Mouse (Mus musculus) megakaryocyte-erythroid progenitor cell, adult 5-6 weeks (primary cell): Measurements from ENCODE around the gene Scrn3. TPM values are rescaled to one million over a fixed set of nuclear protein-coding genes. Genes with fewer than 3 reads are reported as not detected.
A peak's percentile ranks its signal among the peaks of the same experiment; 100 is the strongest.

Experiments used
- ATAC-seq: replicated peaks from 2 replicates; pipeline ENCODE4 v1.8.0; 2016; ENCODE audit warnings: mild to moderate bottlenecking, inconsistent platforms; ENCODE audit not compliant: severe bottlenecking, poor library complexity, low FRiP score, low TSS enrichment
- total RNA-seq, 2 experiments: library from RNA; stranded (forward) in 1 of 2; stranded (reverse) in 1 of 2; fragments of 200-1000, 215-1000 nt in 1 of 2; fragments of >200 nt in 1 of 2; fragmentation: Nextera tagmentation in 1 of 2; gene quantifications; 2 replicates each; pipeline ENCODE4 v1.2.3; 2014 to 2017

The Scrn3 gene
- total RNA-seq, 2 experiments from 2014 or later = 38.3 to 79.7 TPM

DNA sequence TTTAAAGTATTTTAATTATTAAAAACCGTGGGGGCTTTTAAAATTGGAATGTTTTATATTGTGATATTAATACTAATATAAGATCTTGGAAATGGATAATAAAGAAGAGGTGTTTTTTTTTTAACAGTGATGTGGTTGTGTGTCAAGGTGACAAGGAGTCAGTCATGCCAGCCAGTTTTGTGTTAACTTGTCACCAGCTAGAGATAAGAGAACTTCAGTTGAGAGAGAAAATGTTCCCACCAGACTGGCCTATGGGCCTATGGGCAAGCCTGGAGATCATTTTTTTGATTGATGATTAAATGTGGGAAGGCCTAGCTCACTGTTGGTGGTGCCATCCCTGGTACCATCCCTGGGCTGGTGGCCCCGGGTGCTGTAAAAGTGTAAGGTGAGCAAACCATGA is 48.1 kb downstream of the Scrn3 start:
- peak; percentile 23; the same call in 1 of the 2 replicates for ATAC-seq

DNA sequence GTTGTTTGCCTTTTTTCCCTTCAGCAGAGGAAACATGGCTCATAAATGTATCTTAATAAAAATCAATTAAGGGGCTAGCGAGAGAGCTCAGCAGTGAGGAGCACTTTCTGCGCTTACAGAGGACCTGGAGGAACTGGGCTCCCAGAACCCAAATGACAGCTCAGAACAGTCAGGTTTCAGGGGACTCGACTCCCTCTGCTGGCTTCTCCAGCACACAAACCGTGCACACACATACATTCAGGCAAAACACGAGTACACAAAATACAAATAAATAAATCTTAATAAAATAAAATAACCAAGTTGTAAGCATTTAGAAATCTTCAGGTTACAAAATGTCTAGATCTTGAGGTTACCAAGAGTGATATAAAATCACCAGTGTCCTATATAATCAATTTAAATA is 51.0 kb downstream of the Scrn3 start:
- no peak for ATAC-seq

DNA sequence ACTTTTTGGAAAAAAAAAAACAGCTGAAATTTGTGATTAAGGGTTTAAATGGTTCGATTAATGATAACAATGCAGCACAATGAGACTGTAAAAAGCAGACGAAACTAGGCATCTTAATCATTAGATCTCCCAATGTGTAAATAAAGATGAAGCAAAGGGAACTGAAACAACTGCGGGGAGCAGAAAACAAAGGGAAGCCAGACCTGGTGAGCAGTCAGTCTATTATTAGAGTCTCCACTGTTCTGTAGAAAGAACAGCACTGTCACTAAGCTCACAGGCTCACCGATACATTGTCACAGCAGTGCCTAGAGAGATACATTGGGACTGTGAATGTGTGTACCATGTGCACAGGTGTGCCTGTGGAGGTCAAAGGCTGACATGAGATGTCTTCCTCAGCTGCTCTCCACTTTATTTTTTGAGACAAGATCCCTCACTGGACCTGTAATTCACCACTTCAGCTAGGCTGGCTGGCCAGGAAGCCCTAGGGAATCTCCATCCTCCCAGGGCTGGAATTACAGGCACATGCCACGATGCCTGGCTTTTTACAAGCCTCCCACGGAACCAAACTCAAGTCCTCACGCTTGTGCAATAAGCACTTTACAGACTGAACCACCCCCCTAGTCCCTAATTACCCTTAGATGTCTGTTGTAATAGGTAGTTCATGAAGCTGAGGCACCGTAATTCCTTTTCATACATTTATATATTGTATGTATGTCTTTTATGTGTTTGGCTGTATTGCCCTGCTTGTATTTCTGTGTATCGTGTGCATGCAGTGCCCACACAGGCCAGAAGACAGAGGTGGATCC is 59.3 kb downstream of the Scrn3 start:
- no peak for ATAC-seq

DNA sequence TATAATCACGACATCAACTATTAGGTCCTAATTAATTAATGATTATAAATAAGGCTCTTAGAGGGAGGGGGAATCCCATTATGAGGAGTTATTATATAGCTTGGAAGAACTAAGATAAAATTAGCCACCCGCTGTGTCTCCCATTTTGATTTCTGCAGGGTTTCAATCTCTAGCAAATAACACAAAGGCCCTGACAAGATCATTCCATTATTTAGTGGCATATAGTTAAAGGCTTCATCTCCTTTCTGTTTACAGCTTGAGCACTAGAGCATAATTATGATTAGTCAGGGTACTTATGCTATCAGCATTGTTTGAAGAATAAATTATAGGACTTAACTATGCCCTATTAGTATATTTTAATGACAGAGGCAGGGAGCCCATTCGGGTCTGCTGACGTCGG is 65.9 kb downstream of the Scrn3 start:
- ATAC-seq = no peak

DNA sequence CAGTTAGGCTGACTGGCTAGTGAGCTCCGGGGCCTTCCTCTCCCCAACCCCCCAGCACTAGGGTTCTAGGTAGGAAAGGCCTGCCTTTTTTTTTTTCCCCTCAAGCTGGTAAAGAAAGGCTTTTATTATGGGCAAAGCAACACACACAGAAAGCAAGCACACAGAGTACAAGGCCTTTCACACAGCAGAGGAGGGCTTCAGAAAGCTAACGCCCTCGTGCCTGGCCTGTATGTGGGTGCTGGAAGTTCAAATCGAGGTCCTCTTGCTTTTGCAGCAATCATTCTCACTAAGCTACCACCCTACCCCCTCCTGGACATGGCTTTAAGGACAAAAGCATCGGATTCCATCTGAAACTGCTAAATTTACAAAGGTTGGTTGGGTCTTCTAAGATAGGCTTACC is 67.3 kb downstream of the Scrn3 start:
- no peak for ATAC-seq

DNA sequence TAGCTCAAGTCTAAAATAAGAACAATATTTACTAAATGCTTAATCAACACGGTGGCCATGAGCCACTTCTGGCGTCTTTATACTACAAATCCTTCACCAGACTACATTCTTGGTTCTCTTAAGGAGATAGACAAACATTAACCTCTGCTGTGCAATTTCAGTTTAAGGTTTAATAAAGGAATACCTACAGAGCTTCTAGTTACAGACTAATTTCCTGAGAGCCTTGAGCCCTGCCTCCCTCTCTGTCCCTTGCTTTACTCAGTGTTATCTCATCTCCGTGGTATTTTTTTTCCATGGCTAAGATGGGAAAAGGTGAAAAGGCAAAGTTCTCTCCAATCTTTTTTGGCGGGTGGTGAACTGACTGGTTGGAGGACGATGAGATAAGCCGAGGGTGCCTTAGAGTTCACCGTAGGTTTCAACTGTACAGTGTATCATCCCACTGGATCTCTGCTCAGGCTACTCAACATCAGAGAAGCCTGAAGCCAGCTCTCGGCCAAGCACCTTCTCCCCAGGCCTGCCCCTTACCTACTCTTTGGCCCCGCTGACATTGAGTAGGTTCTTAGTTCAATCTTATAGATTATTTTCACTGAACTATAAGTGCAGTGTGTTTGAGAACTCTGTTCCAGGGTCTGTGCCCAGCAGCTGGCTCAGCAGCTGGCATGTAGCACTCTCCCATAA is 68.0 kb downstream of the Scrn3 start:
- no peak for ATAC-seq

DNA sequence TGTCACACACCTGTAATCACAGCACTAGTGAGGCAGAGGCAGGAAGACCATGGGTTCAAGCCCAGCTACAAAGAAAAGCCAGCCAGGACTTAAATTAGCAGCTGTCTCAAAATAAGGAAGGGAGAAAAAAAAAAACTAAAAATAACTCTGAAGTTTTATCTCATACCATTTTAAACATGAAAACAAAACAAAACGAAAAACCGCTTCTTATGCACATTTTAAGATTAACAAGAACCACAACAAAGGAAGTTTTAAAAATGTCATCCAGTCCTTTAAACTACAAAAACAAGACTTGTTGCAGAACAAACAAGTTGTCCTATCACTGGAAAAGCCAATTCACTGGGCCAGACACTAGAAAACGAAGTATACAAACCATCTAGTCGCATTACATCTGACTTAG is 72.8 kb downstream of the Scrn3 start:
- ATAC-seq = no peak

DNA sequence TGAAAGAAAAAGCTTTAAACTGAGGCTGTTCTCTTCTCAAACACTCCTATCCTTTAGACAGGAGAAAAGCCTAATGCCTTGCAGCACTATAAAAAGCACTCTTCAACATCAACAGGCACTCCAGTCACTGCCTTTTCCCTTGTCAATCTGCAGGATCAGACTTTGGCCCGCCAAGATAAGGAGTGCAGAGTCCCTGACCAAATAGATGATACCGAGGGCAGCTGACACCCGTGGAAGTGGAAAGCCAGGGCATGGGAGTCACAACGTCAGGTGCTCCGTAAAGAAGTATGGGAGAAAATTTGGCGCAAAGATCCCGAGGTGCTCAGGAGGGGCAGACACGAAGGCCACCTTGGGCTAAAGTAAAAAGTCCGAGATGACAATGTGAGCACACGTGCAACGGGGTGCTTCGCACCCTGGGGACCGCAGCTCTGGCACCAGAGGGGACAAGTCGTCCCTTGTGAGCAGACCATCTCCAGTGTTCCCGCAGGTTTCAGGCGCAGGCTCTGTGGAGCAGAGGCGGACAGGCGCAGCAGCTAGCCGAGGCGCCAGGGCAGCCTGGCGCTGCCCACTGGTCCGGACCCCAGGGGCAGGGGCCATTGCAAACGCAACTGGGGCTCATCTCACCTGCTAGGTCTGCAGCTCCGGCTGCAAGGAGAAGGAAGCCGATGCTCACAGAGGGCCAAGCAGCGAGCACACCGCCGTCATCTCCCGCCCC is 73.4 kb downstream of the Scrn3 start:
- peak; percentile 39 for ATAC-seq

DNA sequence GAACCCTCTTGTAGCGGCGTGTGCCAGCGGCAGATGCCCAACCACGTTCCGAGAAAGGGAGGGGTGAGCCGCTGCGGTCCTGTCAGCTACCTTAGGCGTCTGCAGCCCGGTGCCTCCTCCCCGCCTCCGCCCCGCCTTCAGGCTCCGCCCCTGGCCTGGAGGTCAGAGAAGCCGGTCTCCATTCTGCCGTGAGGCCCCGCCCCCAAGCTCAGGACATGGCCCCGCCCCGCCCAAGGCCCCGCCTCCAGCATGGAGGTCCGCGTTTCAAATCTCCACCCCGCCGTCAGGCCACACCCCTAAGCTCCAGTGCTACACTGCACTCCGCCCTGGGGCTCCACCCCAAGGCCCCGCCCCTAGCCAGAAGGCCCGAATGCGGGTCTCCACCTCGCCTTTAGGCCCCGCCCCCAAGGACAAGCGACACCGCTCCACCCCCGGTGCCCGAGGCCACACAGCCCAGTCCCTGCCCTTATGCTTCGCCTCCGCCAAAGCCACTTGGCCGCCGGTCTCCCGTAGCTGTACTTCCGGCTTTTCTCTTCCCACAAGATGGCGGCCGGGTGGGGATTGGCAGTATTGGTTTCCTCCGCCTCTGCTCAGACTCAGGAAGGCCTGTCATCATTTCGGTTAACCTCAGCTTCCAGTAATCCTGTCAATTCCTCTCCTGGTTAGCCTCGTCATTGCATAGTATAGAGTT is 74.1 kb downstream of the Scrn3 start, which contains the start of gene Gpr155:
TSS of gene Gpr155 (minus strand) at position 217 of the 691 bp plus-strand sequence.
- peak; percentile 96 for ATAC-seq

Other genes starting within 250 kb of the Scrn3 start
- 97.4 and 126 TPM in 2 replicates for gene Ola1, start 93.7 kb upstream of the Scrn3 start, total RNA-seq (2014; fragmentation: Nextera tagmentation)
- 149 and 159 TPM in 2 replicates for gene Ola1, start 93.7 kb upstream of the Scrn3 start, total RNA-seq (2017)
- gene Sp9, start 40.7 kb upstream of the Scrn3 start, total RNA-seq (2014; fragmentation: Nextera tagmentation) = not detected in 2 replicates
- 0.47 TPM in 1 of 2 replicates, not detected in the other for gene Sp9, start 40.7 kb upstream of the Scrn3 start, total RNA-seq (2017)
- gene Cir1, start 100 bp downstream of the Scrn3 start, total RNA-seq (2014; fragmentation: Nextera tagmentation) = 20.2 and 28.4 TPM in 2 replicates
- gene Cir1, start 100 bp downstream of the Scrn3 start, total RNA-seq (2017) = 28.3 and 36.9 TPM in 2 replicates
- gene Gpr155, start 74.0 kb downstream of the Scrn3 start, total RNA-seq (2014; fragmentation: Nextera tagmentation) = 4.7 and 8.0 TPM in 2 replicates
- 4.5 and 7.8 TPM in 2 replicates for gene Gpr155, start 74.0 kb downstream of the Scrn3 start, total RNA-seq (2017)
- gene Wipf1, start 217.1 kb downstream of the Scrn3 start, total RNA-seq (2014; fragmentation: Nextera tagmentation) = 7.7 and 14.0 TPM in 2 replicates
- 3.9 and 9.6 TPM in 2 replicates for gene Wipf1, start 217.1 kb downstream of the Scrn3 start, total RNA-seq (2017)